Mouse (Mus musculus): Measurements from ENCODE around the gene Ap3b1.

DNA sequence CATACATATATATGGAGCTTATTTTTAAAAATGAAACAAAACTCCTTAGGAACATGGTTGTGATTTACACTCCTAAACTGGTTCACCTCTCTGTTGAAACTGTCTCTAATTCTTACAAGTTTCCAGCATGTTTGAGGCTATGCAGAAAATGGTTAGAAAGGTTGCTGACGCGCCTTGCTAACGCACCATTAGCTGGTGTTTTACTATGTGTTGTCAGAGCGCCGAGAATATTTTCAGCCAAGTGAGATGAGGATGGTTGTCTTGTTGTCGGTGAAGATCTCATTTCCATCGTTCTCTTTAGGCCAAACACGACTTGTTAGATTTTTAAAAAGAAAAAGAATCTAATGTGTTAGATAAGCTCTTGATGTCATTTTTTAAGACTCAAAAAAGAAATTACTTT, 205.1 kb downstream of the Ap3b1 start:
- TF ChIP-seq POLR2A (IDR thresholded peaks at IDR 0.05; ENCODE audit: extremely low read depth, insufficient read depth, low read length) (no peak), CTCF (IDR thresholded peaks at IDR 0.05; ENCODE audit: extremely low read depth, insufficient read depth, low read length) (no peak)
